Comparison of ENCODE assay signal across 8 mouse cellular contexts in genomic region chr4:41740380-41741157, GRCm38 (mm10).
DNase-seq lines count a peak whose midpoint lies in the region.

No protein-coding gene starts in this region.

- DNase-seq in spleen, postnatal 36 days (ENCODE audit: low spot score in 2 of 2): peak; percentile 41 to 64
- no peak for DNase-seq in spleen, adult 12 weeks (ENCODE audit: low spot score)
- peak; percentile 74 to 79 for DNase-seq in cerebellum, postnatal 10 days
- peak; percentile 45 to 66 for DNase-seq in frontal cortex, postnatal 25 days (ENCODE audit: low spot score in 2 of 2)
- peak; percentile 82 for DNase-seq in layer of hippocampus, adult 9-11 months
- DNase-seq in lung, postnatal 14 days: peak; percentile 62
- DNase-seq in right cerebral cortex, postnatal 36 days (ENCODE audit: low spot score in 2 of 2): peak; percentile 76
- DNase-seq in urinary bladder, postnatal 4 days (ENCODE audit: low spot score in 2 of 2): no peak

Comparison
In these comparisons a context has a peak if more than half of its experiments do, and no peak if none do; other contexts are left out.
1. DNase-seq: peak in spleen, postnatal 36 days (2 of 2), cerebellum, postnatal 10 days (2 of 2), frontal cortex, postnatal 25 days (2 of 2), layer of hippocampus, adult 9-11 months (single experiment), lung, postnatal 14 days (single experiment) and right cerebral cortex, postnatal 36 days (2 of 2); none in spleen, adult 12 weeks (single experiment) and urinary bladder, postnatal 4 days (0 of 2).